In genomic region chr1:193129321-193129720, GRCm38 (mm10) we compare ENCODE assay signal across 8 mouse cellular contexts. TPM values are rescaled to one million over a fixed set of nuclear protein-coding genes. Genes with fewer than 3 reads are reported as not detected.
DNase-seq lines count a peak whose midpoint lies in the region; ATAC-seq and TF ChIP-seq lines count a peak whose summit lies in the region.

No protein-coding gene starts in this region.

- TF ChIP-seq CTCF in G1E (IDR thresholded peaks at IDR 0.05; ENCODE audit: low read depth, low read length): no peak

- DNase-seq in heart, postnatal 10 days: no peak
- no peak for DNase-seq in G1E (ENCODE audit: low spot score)
- DNase-seq in hindbrain, embryonic 11.5 days (ENCODE audit: low spot score): no peak
- no peak for DNase-seq in midbrain, embryonic 10.5 days (ENCODE audit: low spot score)
- no peak for DNase-seq in thymus, adult 18-20 months
- no peak for DNase-seq in urinary bladder, postnatal 25 days (ENCODE audit: low spot score)
- DNase-seq in cerebellum, adult 18-20 months: no peak

- ATAC-seq in heart, embryonic 15.5 days (replicated peaks; ENCODE audit: insufficient number of reproducible peaks, insufficient read depth, low FRiP score, low read depth): no peak
- ATAC-seq in G1E (ENCODE audit: extremely low read depth, insufficient number of reproducible peaks, low FRiP score, poor library complexity, severe bottlenecking): no peak
- no peak for ATAC-seq in hindbrain, embryonic 11.5 days (ENCODE audit: low FRiP score)

- H3K4me2 ChIP-seq in heart, embryonic 15.5 days: peak overlapping the region; percentile 85
- peak overlapping the region; percentile 54 for H3K4me2 ChIP-seq in hindbrain, embryonic 11.5 days (replicated peaks; ENCODE audit: low read depth, low read length)

- 12% methylated on average over 5 of the region's 5 CpGs for WGBS in heart, embryonic 15.5 days
- WGBS in hindbrain, embryonic 11.5 days: 32% methylated on average over 5 of the region's 5 CpGs
- 32% methylated on average over 5 of the region's 5 CpGs for WGBS in midbrain, embryonic 10.5 days

- intact Hi-C loops in heart, postnatal 10 days (cut with DNase I): loop anchor here (5.0 kb wide), 1 partner anchor 127 kb away; no protein-coding TSS in a partner anchor

- H3K27ac ChIP-seq in heart, embryonic 15.5 days: no peak overlapping the region
- no peak overlapping the region for H3K27ac ChIP-seq in hindbrain, embryonic 11.5 days (ENCODE audit: low read depth, low read length)
- H3K27ac ChIP-seq in midbrain, embryonic 10.5 days (replicated peaks): peak overlapping the region; percentile 88

- peaks cover 24% of the 10 kb centered on the region for H3K36me3 ChIP-seq in heart, embryonic 15.5 days
- H3K36me3 ChIP-seq in G1E (replicated peaks): peaks cover 33% of the 10 kb centered on the region
- no peaks in the 10 kb centered on the region for H3K36me3 ChIP-seq in hindbrain, embryonic 11.5 days (ENCODE audit: control insufficient read depth, insufficient read depth, low read length)
- peaks cover 40% of the 10 kb centered on the region for H3K36me3 ChIP-seq in midbrain, embryonic 10.5 days

- H3K4me1 ChIP-seq in heart, embryonic 15.5 days (replicated peaks): peaks cover 7% of the 10 kb centered on the region
- H3K4me1 ChIP-seq in G1E (ENCODE audit: insufficient read depth, low read depth, low read length): peaks cover 26% of the 10 kb centered on the region
- H3K4me1 ChIP-seq in hindbrain, embryonic 11.5 days (replicated peaks; ENCODE audit: control insufficient read depth, insufficient read depth, low read length): no peaks in the 10 kb centered on the region; the same call in 1 of the 2 replicates
- peaks cover 12% of the 10 kb centered on the region for H3K4me1 ChIP-seq in midbrain, embryonic 10.5 days

- H3K27me3 ChIP-seq in heart, embryonic 15.5 days: no peaks in the 10 kb centered on the region
- no peaks in the 10 kb centered on the region for H3K27me3 ChIP-seq in G1E (ENCODE audit: insufficient read depth, low read length)
- H3K27me3 ChIP-seq in hindbrain, embryonic 11.5 days (ENCODE audit: control insufficient read depth, insufficient read depth, low read length): no peaks in the 10 kb centered on the region
- no peaks in the 10 kb centered on the region for H3K27me3 ChIP-seq in midbrain, embryonic 10.5 days (ENCODE audit: low read depth, poor library complexity, severe bottlenecking)

- peak overlapping the region; percentile 89 for H3K9ac ChIP-seq in heart, embryonic 15.5 days
- H3K9ac ChIP-seq in hindbrain, embryonic 11.5 days (ENCODE audit: low read depth, low read length): peak overlapping the region; percentile 85

- peak overlapping the region; percentile 97 for H3K4me3 ChIP-seq in heart, embryonic 15.5 days
- peak overlapping the region; percentile 99 for H3K4me3 ChIP-seq in G1E (ENCODE audit: low read depth, low read length)
- H3K4me3 ChIP-seq in hindbrain, embryonic 11.5 days (ENCODE audit: low read depth, low read length): peak overlapping the region; percentile 97
- H3K4me3 ChIP-seq in midbrain, embryonic 10.5 days: peak overlapping the region; percentile 98

- no peaks in the 10 kb centered on the region for H3K9me3 ChIP-seq in heart, embryonic 15.5 days (replicated peaks)
- no peaks in the 10 kb centered on the region for H3K9me3 ChIP-seq in G1E (replicated peaks)
- no peaks in the 10 kb centered on the region for H3K9me3 ChIP-seq in hindbrain, embryonic 11.5 days (ENCODE audit: control insufficient read depth, low read length)
- H3K9me3 ChIP-seq in midbrain, embryonic 10.5 days (replicated peaks): no peaks in the 10 kb centered on the region

RNA-seq across cellular contexts. Expression of gene Diexf, which starts 0.8 kb away (rescaled TPM):
- polyA plus RNA-seq in heart, embryonic 15.5 days (2015; fragmentation: Nextera tagmentation; extraction: Ambion mirVana): 3.8 and 4.9 TPM in 2 replicates
- total RNA-seq in heart, postnatal 10 days (2021): 10 to 100 TPM in 1 of 2 experiments, 1 to 10 TPM in 1; 7.0 to 10.8 TPM
- total RNA-seq in G1E (2014; fragmentation: Nextera tagmentation) (13.2 and 23.9 TPM in 2 replicates), G1E (2017) (20.7 and 28.0 TPM in 2 replicates)
- 3.0 and 3.4 TPM in 2 replicates for polyA plus RNA-seq in G1E (2012)
- polyA plus RNA-seq in hindbrain, embryonic 11.5 days (2014; fragmentation: Nextera tagmentation; extraction: Ambion mirVana): 11.5 and 12.7 TPM in 2 replicates
- 8.4 and 8.8 TPM in 2 replicates for polyA plus RNA-seq in midbrain, embryonic 10.5 days (2016; fragmentation: Nextera tagmentation; extraction: Ambion mirVana)

RNA-seq across cellular contexts. Expression of gene Irf6, which starts 23.6 kb away (rescaled TPM):
- 4.8 and 8.3 TPM in 2 replicates for polyA plus RNA-seq in heart, embryonic 15.5 days (2015; fragmentation: Nextera tagmentation; extraction: Ambion mirVana)
- total RNA-seq in heart, postnatal 10 days (2021): 1 to 10 TPM; 4.1 to 4.6 TPM
- total RNA-seq in G1E (2014; fragmentation: Nextera tagmentation) (0.23 and 0.34 TPM in 2 replicates), G1E (2017) (0.38 and 0.58 TPM in 2 replicates)
- polyA plus RNA-seq in G1E (2012): 0.04 TPM in 1 of 2 replicates, not detected in the other
- polyA plus RNA-seq in hindbrain, embryonic 11.5 days (2014; fragmentation: Nextera tagmentation; extraction: Ambion mirVana): 3.1 and 4.4 TPM in 2 replicates
- polyA plus RNA-seq in midbrain, embryonic 10.5 days (2016; fragmentation: Nextera tagmentation; extraction: Ambion mirVana): 2.3 and 2.6 TPM in 2 replicates

RNA-seq across cellular contexts. Expression of gene A130010J15Rik, which starts 38.5 kb away (rescaled TPM):
- 10.7 and 11.9 TPM in 2 replicates for polyA plus RNA-seq in heart, embryonic 15.5 days (2015; fragmentation: Nextera tagmentation; extraction: Ambion mirVana)
- total RNA-seq in heart, postnatal 10 days (2021): 1 to 10 TPM; 5.5 to 6.1 TPM
- total RNA-seq in G1E (2014; fragmentation: Nextera tagmentation) (6.5 and 10.2 TPM in 2 replicates), G1E (2017) (15.5 and 18.9 TPM in 2 replicates)
- 1.7 and 2.2 TPM in 2 replicates for polyA plus RNA-seq in G1E (2012)
- polyA plus RNA-seq in hindbrain, embryonic 11.5 days (2014; fragmentation: Nextera tagmentation; extraction: Ambion mirVana): 14.6 and 16.2 TPM in 2 replicates
- polyA plus RNA-seq in midbrain, embryonic 10.5 days (2016; fragmentation: Nextera tagmentation; extraction: Ambion mirVana): 16.7 and 16.9 TPM in 2 replicates
